Mouse (Mus musculus) thymus, postnatal 14 days (tissue): ENCODE data around the gene Cuedc2.

Source experiments
- DNase-seq: peaks from one replicate; pipeline ENCODE4 v3.0.0; 2021

Gene Cuedc2

GRCm38 (mm10) chr19:46321101-46321943 is 17.2 kb downstream of the Cuedc2 start:
- peak; percentile 83 for DNase-seq

DNA sequence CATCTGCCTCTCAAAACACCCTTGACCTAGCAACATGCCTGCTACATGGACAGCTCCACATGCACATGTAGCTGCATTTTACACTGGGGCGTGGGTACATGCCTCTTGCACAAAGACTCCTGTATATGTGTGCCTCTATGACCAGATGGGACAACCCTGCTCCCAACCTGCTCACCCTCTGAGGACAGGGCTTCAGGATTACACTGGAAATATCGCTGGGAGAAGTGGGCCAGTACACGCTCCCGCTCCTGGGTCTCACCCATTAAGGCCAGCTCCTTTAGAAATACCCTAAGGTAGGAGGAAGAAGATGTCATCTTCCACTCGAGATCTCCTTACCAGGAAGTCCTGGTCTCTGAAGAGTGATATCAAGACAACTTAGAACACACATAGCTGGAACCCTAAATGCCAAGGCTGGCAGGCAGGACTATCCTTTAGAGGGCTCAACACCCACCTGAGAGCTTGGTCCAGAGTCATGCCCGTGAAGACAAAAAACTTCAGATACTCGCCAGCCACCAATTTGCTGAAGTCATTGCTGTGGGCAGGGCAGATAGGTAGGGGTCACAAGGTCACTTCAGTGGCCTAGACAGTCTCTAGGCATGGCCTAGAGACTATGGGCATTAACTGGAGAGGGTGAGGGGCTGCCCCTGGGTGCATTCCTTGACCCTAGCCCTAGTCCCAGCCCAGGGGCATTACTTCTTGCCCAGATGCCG is 18.3 kb downstream of the Cuedc2 start:
- no peak for DNase-seq

- no peak for DNase-seq
Measured at GRCm38 (mm10) chr19:46318586-46319378, 19.7 kb downstream of the Cuedc2 start.

DNA sequence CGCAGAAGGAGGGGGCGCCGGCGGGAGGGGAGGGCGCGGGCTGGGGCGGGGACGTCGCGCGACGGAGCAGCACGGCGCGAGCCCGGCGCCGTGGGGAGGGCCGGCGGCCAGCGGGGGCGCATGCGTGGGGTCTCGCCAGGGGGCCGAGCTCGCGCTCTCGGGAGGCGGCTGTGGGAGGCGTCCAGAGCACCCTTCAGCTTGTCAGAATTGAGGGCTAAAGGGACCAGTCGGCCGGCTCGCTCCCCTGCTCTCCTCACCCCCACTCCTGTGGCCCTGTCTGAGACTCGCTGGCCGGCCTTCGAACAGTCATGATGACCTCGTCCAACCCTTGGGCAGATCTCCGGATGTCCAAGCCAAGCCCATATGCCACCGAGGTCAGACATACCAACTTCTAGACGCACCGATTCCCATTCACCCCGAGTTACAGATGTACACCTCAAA is 20.5 kb downstream of the Cuedc2 start:
- no peak for DNase-seq

DNA sequence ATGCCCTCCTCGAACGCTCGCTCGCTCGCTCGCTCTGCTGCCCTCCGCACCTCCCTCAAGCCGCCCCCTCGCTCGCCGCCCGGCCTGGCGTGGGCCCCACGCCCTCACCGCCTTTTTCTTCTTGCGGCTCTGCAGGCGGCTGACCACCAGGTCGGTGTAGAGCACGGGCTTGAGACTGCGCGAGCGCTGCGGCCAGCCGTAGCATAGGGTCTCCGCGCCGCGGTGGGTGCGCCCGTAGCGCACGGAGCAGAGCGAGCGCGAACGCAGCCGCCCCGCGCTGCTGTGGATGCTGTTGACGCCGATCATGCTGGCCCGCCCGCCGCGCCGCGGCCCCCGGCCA is 21.0 kb downstream of the Cuedc2 start:
- no peak for DNase-seq

DNA sequence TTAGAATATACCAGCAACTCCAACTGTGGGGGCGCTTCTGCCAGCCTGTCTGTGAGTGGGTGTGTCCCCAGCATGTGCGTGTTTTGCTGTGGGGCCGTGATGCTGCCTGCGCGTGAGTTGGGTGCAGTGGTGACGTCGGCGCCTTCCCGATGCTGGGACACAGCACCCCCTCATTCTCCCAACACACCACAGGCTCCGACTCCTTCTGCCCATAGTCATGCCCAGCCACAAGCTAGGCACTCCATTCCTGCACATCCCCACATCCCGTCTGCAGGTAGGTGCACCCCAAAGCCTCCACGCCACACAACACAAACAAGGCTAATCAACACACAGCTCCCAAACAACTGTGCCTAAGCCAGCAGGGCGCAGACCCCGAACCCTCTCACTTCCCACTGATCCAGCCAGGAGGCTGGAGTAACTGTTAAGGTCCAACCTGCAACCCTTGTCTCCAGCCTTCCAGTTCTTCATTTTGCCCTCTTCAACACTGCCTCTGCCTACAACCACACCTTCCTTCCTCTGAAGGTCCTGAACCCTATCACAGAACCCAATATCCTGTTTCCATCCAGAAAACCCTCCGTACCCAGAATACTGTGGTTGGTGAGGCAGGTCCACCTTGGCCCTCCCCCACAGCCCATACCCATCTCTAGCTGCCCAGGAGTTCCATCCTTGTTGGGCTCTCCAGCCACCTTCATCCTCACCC is 21.5 kb downstream of the Cuedc2 start:
- DNase-seq = no peak

GRCm38 (mm10) chr19:46315752-46316610 is 22.5 kb downstream of the Cuedc2 start:
- DNase-seq = no peak

DNA sequence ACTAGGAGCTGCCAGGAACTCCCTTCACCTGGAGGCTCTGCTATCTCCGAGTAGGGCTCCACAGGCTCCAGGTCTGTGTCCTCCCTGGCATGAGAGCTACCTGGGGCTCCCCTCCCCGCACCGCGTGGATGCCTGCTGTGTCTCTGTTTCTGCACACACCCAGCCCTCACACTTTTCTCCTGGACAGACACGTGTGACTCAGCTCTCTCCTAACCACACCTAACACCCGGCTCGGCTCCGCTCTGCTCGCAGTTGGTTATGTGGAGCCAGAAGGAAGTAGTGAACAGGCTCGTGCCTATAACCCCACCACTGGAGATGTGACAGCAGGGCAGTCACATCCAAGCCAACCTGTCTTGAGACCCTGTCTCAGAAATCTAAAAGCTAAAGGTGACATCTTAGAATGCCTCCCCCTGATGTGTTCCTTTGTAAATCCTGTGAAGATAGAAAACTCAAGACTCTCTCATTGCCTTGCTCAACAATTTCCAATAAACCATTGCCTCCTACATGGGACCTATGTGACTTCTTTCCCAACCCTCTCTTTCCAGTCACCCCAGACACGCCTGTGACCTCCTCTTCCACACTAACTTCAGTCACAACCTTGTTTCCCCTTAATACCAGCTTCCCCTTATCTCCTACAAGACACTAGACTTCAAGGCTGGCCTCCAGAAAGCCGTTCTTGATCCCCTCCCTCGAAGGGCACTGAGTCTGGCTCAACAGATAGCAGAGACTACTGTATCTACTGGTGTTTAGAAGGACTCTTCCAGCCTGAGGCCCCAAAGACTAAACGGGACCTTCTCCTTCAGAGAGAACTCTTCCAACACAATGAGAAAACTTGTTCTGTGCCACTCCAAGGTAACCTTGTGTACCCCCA is 23.4 kb downstream of the Cuedc2 start:
- peak; percentile 2 for DNase-seq

- no peak for DNase-seq
Measured at GRCm38 (mm10) chr19:46314151-46314601, 24.3 kb downstream of the Cuedc2 start.

DNA sequence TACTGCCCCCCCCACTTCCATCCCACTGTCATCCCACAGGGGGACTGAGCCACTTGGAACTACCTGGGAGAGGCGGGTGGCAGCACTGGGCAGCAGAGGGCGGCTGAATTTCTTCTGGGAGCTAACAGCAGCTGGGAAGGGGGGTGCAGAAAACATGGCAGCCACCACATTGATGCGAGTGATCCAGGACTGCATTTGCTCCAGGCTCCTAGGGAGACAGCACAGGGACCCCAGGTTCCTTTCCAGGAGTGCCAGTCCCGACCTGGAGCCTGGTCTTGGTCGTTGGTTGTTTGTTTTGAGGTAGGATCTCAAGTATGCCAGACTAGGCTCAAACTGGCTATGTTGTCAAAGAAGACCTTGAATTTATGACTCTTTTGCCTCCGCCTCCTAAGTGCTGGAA is 24.9 kb downstream of the Cuedc2 start:
- DNase-seq = peak; percentile 2

DNA sequence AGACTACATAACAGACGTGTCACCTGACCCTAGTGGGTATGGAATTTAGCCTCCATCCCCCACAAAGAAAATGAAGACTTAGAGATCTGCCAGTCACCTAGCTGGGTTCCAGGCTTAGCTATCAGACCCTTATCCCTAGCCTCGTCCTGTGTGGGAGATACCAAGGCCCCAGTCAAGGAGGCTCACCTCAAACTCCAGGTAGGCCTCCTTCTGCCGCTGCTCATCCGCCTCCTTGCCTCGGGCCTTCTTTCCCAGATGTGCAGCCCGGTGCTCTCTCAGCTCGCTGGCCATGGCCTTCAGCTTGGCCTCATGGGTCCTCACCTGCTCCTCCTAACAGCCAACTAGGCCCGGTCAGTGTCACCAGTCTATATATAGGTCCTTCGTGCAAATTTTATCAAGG is 25.4 kb downstream of the Cuedc2 start:
- peak; percentile 3 for DNase-seq

DNA sequence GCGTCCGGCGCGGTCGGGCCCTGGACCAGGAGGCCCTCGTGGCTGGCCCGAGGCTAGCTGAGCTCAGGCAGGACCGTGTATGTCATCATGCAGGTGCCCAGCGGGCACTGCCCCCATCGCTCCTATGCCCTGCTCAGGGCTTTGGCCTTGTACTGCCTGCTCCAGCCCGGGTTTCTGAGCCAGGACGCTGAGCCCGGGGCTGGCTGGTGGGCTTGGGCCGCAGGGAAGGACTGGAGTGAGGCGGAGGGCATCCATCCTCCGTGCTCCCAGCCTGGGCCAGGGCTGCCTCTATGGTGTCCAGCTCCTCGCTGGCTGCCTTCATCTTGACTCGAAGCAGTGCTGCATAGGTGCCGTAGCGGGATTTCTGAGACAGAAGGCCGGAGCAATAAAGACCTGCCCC is 25.9 kb downstream of the Cuedc2 start:
- no peak for DNase-seq

GRCm38 (mm10) chr19:46311341-46311740 is 27.2 kb downstream of the Cuedc2 start:
- DNase-seq = no peak

DNA sequence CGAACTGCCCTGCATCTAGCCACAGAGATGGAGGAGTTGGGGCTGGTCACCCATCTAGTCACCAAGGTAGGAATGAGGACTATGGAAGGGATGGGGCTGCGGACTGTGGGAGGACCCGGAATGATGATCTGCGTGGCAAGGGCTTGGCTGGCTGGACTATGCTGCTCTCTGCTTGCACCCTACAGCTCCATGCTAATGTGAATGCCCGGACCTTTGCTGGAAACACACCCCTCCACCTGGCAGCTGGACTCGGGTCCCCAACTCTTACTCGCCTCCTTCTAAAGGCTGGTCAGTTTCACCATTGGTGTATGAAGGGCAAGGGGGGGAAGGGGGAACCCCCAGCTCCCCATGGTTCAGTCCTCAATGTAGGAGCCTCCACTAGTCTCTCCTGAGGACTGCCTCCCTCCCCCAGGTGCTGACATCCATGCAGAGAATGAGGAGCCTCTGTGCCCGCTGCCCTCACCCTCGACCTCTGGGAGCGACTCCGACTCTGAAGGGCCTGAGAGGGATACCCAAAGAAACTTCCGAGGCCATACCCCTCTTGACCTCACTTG is 28.1 kb downstream of the Cuedc2 start:
- DNase-seq = peak; percentile 3

- DNase-seq = peak; percentile 1
Measured at GRCm38 (mm10) chr19:46309651-46310305, 28.7 kb downstream of the Cuedc2 start.

GRCm38 (mm10) chr19:46308706-46309435 is 29.6 kb downstream of the Cuedc2 start:
- peak; percentile 91 for DNase-seq

GRCm38 (mm10) chr19:46308303-46308702 is 30.2 kb downstream of the Cuedc2 start:
- DNase-seq = no peak

GRCm38 (mm10) chr19:46307781-46308180 is 30.7 kb downstream of the Cuedc2 start:
- no peak for DNase-seq

DNA sequence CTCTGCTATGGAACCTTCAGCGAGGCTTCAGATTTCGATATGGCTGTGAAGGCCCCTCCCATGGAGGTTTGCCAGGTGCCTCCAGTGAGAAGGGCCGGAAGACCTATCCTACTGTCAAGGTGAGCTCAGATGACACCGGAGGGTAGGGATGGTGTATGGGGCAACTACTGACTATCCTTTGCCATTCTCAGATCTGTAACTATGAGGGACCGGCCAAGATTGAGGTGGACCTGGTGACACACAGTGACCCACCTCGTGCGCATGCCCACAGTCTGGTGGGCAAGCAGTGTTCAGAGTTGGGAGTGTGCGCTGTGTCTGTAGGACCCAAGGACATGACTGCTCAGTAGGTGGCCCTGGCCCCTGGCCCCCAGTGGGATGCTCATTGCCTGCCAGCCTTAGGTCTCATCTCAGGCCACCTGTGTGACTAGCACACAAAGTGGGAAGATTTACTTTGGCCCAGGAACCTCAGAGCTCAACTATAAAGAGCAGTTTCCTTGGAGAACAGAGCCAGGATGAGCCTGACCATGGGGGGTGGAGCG is 31.7 kb downstream of the Cuedc2 start:
- no peak for DNase-seq
